Mouse (Mus musculus): Measurements from ENCODE around the gene Cdk17. TPM values are rescaled to one million over a fixed set of nuclear protein-coding genes. Genes with fewer than 3 reads are reported as not detected.

The Cdk17 gene
- polyA plus RNA-seq, 1 experiment from 2014 or later = 15.3 TPM

DNA sequence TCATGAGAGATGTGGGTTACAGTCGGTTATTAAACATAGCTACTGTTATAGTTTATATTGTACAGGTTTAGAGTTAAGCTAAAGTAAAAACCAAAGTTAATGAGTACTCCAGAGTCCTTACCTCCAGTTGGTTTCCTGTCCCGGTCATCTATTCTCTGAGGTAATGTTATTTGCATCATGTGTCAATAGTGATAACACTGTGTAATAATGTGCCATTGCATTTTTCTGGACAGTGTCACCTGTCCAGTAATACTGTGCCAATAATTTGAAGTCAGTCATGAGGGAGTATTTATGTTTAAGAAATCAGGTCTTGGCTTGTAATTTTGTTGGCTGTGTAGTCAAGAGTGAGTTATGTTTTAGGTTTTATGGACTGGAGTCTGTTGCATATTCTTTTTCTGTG, 52.0 kb downstream of the Cdk17 start:
- H3K36me3 ChIP-seq (ENCODE audit: inconsistent target) = peaks cover 37% of the 10 kb centered on the region

DNA sequence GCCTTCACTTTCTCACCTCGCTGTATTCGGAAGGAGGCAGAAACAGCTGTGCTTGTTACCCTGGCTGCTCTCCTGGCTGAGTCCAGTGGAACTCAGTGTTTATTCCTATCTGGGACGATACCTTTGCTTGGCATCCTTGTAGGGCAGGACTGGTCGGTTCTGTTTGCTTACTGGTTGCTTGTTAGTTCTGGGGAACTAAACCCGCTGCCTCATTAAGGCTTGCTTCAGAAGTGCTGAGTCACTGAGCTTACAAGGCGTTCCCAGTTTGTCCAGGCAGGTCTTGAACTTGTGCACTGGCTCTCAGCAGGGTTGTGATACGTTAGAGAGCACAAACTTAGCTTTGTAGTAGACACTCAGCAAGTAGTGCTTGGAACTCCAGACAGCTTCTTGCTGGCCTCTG, 52.7 kb downstream of the Cdk17 start:
- no peak overlapping the region for H3K27ac ChIP-seq
- WGBS (ENCODE audit: missing documents) = 79% methylated on average over 7 of the region's 7 CpGs
- peaks cover 44% of the 10 kb centered on the region for H3K36me3 ChIP-seq (ENCODE audit: inconsistent target)
- H3K79me2 ChIP-seq (ENCODE audit: inconsistent target) = peaks cover 25% of the 10 kb centered on the region
- H3K4me3 ChIP-seq (ENCODE audit: inconsistent target) = no peak overlapping the region

More for the DNA sequence above, 52.0 kb downstream of the Cdk17 start:
- Histone ChIP-seq H3K79me2 (ENCODE audit: inconsistent target) (peaks cover 31% of the 10 kb centered on the region), H3K4me3 (ENCODE audit: inconsistent target) (no peak overlapping the region), H3K27ac (no peak overlapping the region)
- 91% methylated on average over 2 of the region's 2 CpGs for WGBS (ENCODE audit: missing documents)

DNA sequence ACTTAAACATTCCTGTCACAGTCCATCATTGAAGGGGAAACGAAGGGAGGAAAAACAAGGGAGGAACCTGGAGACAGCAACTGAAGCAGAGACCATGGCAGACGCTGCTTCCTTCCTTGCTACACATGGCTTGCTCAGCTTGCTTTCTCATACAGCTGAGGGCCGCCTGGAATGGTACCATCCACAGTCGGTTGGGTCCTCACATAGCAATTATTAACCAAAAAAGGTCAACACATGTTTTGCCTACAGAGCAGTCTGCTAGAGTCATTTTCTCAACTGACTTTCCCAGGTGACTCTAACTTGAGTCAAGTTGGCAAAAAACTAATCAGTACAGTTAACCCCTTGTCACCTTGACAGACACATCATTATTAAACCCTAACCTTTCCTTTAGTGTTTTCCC, 53.6 kb downstream of the Cdk17 start:
- H3K79me2 ChIP-seq (ENCODE audit: inconsistent target) = peaks cover 15% of the 10 kb centered on the region; the same call in 1 of the 2 replicates
- no peak overlapping the region for H3K27ac ChIP-seq
- WGBS (ENCODE audit: missing documents) = 77% methylated on average over 4 of the region's 4 CpGs
- peaks cover 52% of the 10 kb centered on the region for H3K36me3 ChIP-seq (ENCODE audit: inconsistent target)
- H3K4me3 ChIP-seq (ENCODE audit: inconsistent target) = no peak overlapping the region

DNA sequence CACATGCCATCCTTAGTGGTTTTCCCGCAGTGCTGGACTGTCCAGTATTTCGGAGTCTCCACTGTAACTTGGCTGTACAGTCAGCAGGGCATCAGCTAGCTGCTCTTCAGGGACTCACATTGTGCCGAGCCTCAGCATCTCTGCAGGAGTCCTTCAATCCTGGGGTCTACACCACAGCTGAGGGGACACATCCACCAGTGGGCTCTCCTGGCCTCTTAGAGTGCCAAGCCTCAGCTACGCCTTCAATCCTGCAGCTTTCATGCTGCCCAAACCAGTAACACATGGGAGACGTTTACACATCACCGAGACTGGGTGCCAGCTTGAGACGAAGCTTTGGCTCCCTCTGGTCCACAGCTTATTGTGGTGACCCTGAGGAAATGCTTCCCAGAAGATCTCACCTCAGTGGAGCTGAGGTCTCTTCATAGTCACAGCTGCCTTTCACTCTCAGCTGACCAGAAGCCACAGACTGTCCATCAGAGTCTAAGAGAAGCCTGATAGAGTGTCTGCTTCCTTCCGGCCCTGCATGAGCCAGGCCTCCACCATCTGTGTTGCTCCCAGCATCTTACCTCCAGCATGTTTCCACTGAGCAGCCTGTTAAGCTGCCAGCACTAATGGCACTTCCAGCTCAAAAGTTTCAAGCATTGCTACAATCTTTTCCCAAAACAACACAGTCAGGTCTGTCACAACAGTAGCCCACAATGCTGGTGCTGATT, 54.5 kb downstream of the Cdk17 start:
- Histone ChIP-seq H3K36me3 (ENCODE audit: inconsistent target) (peaks cover 57% of the 10 kb centered on the region), H3K4me3 (ENCODE audit: inconsistent target) (no peak overlapping the region), H3K27ac (no peak overlapping the region), H3K79me2 (ENCODE audit: inconsistent target) (peaks cover 6% of the 10 kb centered on the region; the same call in 1 of the 2 replicates)
- WGBS (ENCODE audit: missing documents) = 91% methylated on average over 8 of the region's 8 CpGs

DNA sequence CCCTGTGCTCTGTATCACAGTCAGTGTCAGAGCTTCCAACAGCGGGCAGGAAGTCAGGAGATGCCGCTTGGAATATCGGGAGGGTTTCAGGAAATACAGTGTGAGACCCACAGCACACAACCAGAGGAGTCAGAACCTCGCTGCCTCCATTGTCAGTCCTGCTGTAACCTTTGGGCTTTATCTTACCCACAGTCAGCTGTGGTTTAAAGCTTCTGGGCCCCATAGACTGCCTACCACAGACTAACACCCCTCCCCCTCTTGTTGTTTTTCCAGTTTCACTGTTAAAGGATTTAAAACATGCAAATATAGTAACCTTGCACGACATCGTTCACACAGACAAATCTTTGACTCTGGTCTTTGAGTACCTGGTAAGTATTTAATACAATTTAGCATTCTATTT, 65.1 kb downstream of the Cdk17 start:
- Histone ChIP-seq H3K79me2 (ENCODE audit: inconsistent target) (no peaks in the 10 kb centered on the region), H3K36me3 (ENCODE audit: inconsistent target) (0 out of 2 replicates have a peak, but pooled peaks cover 6% of the 10 kb centered on the region), H3K27ac (no peak overlapping the region), H3K4me3 (ENCODE audit: inconsistent target) (no peak overlapping the region)
- WGBS (ENCODE audit: missing documents) = 88% methylated on average over 6 of the region's 6 CpGs

DNA sequence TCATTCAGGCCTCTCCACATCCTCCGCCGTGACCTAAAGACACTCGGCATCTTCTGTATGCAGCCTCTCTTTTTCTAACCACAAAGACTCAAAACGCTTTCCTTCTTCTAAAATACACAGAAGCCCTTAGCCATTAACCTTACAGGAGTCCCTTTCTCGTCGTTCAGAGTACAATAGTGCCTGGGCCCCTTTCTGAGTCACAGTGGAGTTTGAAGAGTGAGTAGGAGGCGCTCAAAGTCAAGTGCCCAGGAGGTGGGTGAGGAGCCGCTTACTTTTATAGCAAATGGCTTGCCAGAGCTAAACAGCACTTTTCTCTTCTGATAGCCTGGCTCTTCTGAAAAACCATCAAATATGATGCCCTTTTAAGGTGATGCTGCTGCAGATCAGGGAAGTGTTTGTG, 67.2 kb downstream of the Cdk17 start:
- WGBS (ENCODE audit: missing documents) = 58% methylated on average over 8 of the region's 8 CpGs
- no peaks in the 10 kb centered on the region for H3K79me2 ChIP-seq (ENCODE audit: inconsistent target)
- peaks cover 14% of the 10 kb centered on the region; the same call in 1 of the 2 replicates for H3K36me3 ChIP-seq (ENCODE audit: inconsistent target)
- H3K27ac ChIP-seq = no peak overlapping the region
- no peak overlapping the region for H3K4me3 ChIP-seq (ENCODE audit: inconsistent target)

DNA sequence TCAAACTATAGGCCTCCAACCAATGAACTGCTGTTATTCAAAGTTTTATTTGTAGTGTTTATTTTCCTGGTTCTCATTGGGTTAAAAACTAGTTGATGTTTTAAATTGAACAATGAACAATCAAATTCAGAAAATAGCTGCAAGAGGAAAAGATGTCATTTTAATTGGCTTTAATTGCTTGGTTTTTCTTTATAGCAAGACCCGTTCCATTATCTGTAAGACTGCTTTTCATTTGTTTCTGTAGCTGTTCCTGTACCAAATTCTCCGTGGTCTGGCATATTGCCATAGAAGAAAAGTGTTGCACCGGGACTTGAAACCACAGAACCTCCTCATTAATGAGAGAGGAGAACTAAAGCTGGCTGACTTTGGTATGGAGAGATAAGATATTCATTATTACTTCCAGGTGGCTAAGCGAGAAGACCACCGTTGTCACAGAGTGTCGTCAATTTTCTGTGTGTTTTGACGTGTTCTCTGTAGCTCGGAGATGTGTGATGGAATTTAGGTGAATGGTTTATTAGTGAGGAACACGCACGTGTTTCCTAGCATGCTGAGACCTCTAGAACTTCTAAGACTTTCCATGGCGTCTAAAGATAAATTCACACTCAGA, 67.8 kb downstream of the Cdk17 start:
- Histone ChIP-seq H3K27ac (no peak overlapping the region), H3K4me3 (ENCODE audit: inconsistent target) (no peak overlapping the region), H3K79me2 (ENCODE audit: inconsistent target) (no peaks in the 10 kb centered on the region), H3K36me3 (ENCODE audit: inconsistent target) (peaks cover 15% of the 10 kb centered on the region; the same call in 1 of the 2 replicates)
- WGBS (ENCODE audit: missing documents) = 28% methylated on average over 11 of the region's 11 CpGs

DNA sequence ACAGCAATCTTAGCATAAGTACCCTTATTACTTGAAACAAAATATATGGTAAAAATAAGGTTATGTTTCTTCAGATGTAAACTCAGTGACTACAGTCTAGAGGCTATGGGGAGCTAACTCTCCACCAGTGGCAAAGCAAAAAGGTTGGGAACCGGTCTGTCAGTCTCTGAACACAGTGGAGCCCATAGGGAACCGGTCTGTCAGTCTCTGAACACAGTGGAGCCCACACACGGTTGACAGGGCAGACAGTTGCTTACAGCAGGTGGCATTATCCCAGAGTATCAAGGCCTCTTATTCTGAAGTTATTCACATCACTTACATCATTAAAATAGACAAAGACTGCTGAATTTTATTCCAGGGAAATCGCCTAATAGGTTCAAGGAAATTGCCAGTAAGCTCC, 70.8 kb downstream of the Cdk17 start:
- Histone ChIP-seq H3K27ac (no peak overlapping the region), H3K4me3 (ENCODE audit: inconsistent target) (no peak overlapping the region), H3K79me2 (ENCODE audit: inconsistent target) (no peaks in the 10 kb centered on the region), H3K36me3 (ENCODE audit: inconsistent target) (peaks cover 31% of the 10 kb centered on the region)
- WGBS (ENCODE audit: missing documents) = 91% methylated on average over 4 of the region's 4 CpGs

DNA sequence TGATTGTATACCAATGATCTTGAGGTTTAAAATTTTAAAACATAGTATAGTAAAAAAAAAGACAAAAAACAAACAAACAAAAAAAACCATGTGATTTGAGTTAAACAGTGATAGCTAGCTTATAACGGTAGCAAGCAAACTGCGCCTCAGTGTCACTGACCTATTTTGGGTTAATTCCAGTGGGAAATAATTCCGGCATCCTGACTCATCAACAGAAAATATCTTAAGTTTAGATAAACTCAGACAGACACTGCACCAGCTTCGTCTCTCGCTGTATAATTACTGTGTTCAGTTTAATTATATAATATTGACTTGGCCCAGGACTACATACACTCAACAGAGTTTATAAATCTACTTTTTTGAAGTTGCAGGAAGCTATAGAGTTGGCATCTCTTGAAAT, 71.2 kb downstream of the Cdk17 start:
- Histone ChIP-seq H3K27ac (no peak overlapping the region), H3K79me2 (ENCODE audit: inconsistent target) (no peaks in the 10 kb centered on the region), H3K4me3 (ENCODE audit: inconsistent target) (no peak overlapping the region), H3K36me3 (ENCODE audit: inconsistent target) (peaks cover 31% of the 10 kb centered on the region)
- 98% methylated on average over 5 of the region's 5 CpGs for WGBS (ENCODE audit: missing documents)

DNA sequence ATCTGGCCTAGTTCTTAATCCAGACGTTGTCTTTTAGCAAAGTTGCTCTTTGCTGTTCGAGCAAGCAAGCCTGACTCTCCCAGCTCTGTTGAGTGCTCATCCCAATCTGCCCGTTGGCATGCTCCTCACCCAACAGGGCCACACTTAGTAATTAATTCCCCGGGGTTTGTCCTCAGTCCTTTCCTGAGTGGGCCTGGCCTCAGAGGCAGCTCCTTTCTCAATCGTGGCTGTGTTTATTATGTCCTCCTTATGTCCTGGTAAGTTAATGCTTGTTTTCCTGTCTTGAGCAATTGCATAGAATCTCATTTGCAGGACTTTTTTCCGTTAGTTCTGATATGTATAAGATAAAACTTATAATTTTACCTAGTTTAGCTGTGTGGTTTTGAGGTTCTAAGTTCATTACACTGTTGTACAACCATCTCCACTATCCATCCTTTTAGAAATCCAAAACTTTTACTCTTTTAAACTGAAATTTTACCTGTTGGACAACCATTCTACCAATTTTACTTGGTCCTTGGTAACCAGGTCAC, 73.1 kb downstream of the Cdk17 start:
- 62% methylated on average over 6 of the region's 6 CpGs for WGBS (ENCODE audit: missing documents)
- H3K79me2 ChIP-seq (ENCODE audit: inconsistent target) = no peaks in the 10 kb centered on the region

DNA sequence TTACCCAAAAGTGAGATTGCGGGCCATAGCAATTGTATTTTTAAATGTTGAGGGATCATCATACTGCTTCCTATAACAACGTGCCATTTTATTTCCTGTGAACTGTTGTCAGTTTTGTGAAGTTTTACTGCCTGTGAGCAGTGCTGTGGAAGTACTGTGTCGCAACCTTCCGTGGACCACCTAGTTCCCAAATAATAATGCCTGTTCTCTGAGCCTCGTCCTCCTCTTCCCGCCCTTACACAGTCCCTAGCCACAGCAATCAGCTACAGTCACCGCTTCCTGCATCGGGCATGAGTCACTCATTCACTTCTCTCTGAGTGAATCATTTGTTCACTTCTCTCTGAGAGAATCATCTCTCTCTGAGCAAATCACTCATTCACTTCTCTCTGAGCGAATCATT, 74.0 kb downstream of the Cdk17 start:
- no peak overlapping the region for H3K27ac ChIP-seq
- peaks cover 58% of the 10 kb centered on the region for H3K36me3 ChIP-seq (ENCODE audit: inconsistent target)
- 41% methylated on average over 9 of the region's 9 CpGs for WGBS (ENCODE audit: missing documents)
- no peaks in the 10 kb centered on the region for H3K79me2 ChIP-seq (ENCODE audit: inconsistent target)
- no peak overlapping the region for H3K4me3 ChIP-seq (ENCODE audit: inconsistent target)

More for the DNA sequence above, 73.1 kb downstream of the Cdk17 start:
- Histone ChIP-seq H3K36me3 (ENCODE audit: inconsistent target) (peaks cover 49% of the 10 kb centered on the region), H3K4me3 (ENCODE audit: inconsistent target) (no peak overlapping the region), H3K27ac (no peak overlapping the region)

DNA sequence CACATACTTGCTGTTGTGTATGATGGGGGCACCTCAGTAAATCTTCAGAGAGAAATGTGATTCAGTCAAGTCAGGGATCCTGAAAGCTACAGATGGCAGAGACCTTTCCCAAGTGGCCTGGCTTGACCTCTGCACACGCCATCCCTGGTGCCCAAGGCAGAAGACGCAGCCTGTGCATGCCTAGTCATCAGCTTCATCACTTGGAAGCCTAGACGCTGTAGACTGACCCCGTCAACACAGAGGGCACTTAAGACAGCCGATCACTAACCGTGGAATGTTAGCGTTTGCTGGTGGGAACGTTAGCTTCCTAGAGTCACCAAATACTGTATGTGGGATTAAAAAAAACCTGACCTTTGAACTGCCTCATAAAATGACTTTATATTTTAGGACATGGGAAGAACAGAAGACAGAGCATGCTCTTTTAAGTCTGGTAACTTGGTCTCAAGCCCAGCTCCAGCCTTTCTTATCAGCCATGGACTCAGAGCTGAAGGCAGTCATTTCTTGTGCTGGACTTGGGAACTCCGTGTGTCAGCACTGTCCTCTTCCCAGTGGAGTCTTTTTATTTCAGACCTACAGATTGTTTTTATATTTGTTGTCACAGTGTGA, 78.6 kb downstream of the Cdk17 start:
- Histone ChIP-seq H3K27ac (no peak overlapping the region), H3K36me3 (ENCODE audit: inconsistent target) (peaks cover 51% of the 10 kb centered on the region), H3K4me3 (ENCODE audit: inconsistent target) (no peak overlapping the region), H3K79me2 (ENCODE audit: inconsistent target) (no peaks in the 10 kb centered on the region)
- 96% methylated on average over 9 of the region's 9 CpGs for WGBS (ENCODE audit: missing documents)

DNA sequence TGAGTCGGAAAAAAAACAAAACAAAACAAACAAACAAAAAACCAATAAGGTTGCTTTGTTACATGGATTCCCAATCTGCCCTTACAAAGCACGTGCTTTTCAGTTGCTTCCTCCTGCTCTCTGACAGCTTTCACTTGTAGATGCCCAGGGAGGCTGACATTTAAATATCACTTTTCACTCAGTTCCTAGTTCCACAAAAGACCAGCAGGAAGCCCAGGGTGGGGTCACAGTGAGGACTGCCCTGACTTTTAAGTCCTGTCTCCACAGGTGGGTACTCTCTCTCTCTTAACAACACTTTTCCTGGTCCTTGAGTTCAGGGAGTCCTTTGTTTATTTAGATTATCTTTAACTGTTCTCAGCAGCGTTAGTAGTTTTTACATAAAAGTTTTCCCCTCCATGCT, 81.5 kb downstream of the Cdk17 start:
- Histone ChIP-seq H3K79me2 (ENCODE audit: inconsistent target) (no peaks in the 10 kb centered on the region), H3K36me3 (ENCODE audit: inconsistent target) (peaks cover 35% of the 10 kb centered on the region), H3K4me3 (ENCODE audit: inconsistent target) (no peak overlapping the region), H3K27ac (no peak overlapping the region)
- WGBS (ENCODE audit: missing documents) = 78% methylated on average over 3 of the region's 3 CpGs

DNA sequence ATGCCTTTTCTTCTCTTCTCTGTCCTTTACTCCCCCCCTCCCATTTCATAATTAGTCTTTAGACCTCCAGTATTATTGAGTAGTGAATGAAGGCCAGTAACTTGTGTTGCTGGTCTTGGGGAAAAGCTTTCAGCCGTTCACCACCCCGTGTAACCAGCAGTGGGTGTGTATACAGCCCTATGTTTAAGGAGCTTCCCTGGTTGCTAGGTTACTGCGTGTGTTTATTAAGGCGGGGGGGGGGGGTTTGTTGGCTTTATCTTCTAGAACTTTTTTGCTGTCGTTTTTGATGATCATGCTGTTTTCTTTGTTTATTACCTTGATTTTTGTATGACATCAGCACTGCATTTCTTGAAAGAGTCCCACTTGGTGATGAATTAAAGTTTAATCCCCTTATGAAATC, 82.2 kb downstream of the Cdk17 start:
- Histone ChIP-seq H3K4me3 (ENCODE audit: inconsistent target) (no peak overlapping the region), H3K27ac (no peak overlapping the region), H3K79me2 (ENCODE audit: inconsistent target) (no peaks in the 10 kb centered on the region), H3K36me3 (ENCODE audit: inconsistent target) (peaks cover 31% of the 10 kb centered on the region)
- WGBS (ENCODE audit: missing documents) = 94% methylated on average over 5 of the region's 5 CpGs

DNA sequence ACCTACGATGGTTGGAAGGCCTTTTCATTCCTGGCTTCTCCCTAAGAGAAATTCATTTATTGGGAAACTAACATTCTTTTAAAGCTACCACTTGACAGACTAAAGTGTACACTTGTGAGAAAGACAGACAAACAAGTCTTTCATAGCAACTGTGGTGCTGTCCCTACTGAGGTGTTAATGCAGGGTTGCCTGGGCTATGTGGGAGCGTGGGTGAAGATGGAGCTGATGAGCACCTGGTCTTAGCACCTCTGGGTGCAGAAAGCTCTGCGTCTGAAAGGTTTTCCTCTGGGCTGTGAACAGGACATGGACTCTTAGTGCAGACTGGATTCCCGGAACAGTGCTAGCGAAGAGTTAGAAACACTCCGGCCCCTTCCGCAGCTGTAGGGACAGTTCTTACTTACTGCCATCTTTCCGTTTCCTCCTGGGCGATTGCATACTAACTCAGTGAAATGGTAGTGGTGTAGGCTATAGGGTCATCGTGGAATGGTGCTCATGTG, 83.6 kb downstream of the Cdk17 start:
- 93% methylated on average over 10 of the region's 10 CpGs for WGBS (ENCODE audit: missing documents)
- H3K4me3 ChIP-seq (ENCODE audit: inconsistent target) = no peak overlapping the region
- H3K36me3 ChIP-seq (ENCODE audit: inconsistent target) = peaks cover 31% of the 10 kb centered on the region
- H3K27ac ChIP-seq = no peak overlapping the region
- H3K79me2 ChIP-seq (ENCODE audit: inconsistent target) = no peaks in the 10 kb centered on the region

All from macrophage (primary cell).